Mouse (Mus musculus) E14TG2a.4 (cell line): ENCODE data around the gene Lix1.

Source experiments
- CTCF ChIP-seq: conservative IDR thresholded peaks from 2 replicates; pipeline ENCODE4 v1.5.1; 2014; ENCODE audit warnings: low read length
- NANOG ChIP-seq: IDR thresholded peaks from 2 replicates; pipeline ENCODE4 v1.6.1; 2014; ENCODE audit warnings: borderline replicate concordance, low read length, mixed read lengths

- peak; percentile 54 for TF ChIP-seq CTCF
- peak; percentile 22; the same call in 1 of the 2 replicates for TF ChIP-seq NANOG
Measured at GRCm38 (mm10) chr17:17402222-17403004, at the start of gene Lix1.
